Mouse (Mus musculus): ENCODE data around the gene Trpv4.

Gene Trpv4

DNA sequence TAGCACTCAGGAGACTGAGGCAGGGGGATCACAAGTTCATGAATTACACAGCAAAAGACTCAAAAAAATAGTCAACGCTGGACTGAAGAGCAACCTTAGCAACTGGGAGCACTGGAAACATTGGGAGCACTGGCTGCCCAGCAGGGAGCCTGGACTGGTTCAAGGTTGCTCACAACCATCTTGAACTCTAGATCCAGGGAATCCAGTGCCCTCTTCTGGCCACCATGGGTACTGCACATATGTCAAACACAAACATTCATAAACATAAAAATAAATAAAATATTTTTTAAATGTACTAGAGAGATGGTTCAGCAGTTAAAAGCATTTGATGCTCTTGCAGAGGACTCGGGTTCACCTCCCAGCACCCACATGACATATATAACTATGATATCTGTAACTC is 26.9 kb downstream of the Trpv4 start:
- in situ Hi-C loops (cut with MboI; ENCODE audit: unreplicated experiment in 2 of 2): loop anchor here (5.0 kb wide), 2 partner anchors 36 to 276 kb away; no protein-coding TSS in a partner anchor

DNA sequence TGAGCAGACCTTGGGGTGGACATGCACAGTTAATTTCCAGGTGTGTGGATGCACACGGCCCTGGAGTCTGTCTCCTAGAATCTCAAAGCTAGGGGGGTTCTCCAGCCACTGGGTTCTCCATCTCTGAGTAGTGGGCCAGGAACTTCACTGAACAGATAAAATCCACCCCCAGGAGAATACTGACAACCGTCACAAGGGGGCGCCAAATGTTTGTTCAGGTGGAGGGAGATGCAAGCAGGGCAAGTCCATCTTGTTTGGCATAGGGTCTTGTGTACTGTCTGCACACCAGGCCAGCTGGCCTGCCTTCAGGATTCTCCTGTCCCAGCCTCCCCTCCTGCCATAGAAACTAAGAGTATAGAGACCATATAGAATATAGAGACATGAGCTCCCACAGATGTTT is 32.6 kb downstream of the Trpv4 start:
- in situ Hi-C loops (cut with MboI; ENCODE audit: unreplicated experiment in 2 of 2): no loop called here

DNA sequence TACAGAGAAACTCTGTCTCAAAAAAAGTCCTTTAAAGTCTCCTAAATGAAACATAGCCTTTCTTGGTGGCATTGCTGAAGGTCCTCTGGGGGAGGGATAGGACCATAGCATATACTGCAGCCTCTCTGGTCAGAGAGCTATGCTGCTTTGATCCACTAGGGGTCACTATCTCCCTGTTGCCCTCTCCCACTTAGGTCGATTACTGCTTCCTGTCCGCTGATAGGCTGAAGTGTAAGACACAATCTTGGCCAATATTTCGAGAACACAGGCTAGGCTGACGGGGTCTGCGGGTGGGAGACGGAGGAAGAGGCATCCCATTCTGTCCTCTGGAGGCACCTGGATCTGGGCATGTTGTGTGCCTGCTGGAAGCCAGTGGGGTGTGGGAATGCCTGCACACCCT is 37.9 kb downstream of the Trpv4 start:
- in situ Hi-C loops (cut with MboI; ENCODE audit: unreplicated experiment in 2 of 2): no loop called here

DNA sequence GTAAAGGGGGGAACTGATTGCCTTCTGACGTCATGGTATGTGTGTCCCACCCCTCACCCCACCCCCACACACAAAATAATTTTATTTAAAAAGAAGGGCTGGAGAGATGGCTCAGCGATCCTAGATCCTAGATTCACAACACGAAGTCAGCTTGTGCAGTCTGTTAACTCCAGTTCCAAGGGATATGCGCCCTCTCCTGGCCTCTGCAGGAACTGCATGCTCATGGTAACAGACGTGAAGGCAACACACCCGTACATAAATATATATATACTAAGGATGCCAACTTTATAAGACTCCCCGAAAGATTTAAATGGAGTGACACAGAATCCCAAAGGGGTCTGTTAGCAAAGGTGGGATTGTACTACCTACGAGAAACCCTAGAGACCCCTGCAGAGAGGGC is 39.4 kb downstream of the Trpv4 start:
- in situ Hi-C loops (cut with MboI; ENCODE audit: unreplicated experiment in 2 of 2): loop anchor here (5.0 kb wide), 2 partner anchors 157 to 307 kb away; no protein-coding TSS in a partner anchor

DNA sequence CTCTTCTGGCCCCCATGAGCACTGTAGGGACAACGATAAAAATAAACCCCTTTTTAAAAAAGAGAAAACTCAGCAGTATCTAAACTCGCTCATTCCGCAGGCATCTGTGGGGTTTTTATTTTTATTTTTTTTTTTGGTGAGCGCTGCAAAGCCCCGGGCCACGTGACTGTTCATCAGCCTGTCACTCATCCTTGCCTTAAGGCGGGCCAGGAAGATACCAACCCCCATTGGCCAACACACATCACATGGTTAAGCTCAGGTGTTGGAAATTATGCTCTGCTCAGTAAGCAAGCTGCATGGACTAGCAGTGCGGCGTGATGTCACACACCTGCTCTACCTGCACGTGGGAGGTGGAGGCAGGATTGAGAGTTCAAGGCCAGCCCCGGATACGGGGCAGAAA is 40.4 kb downstream of the Trpv4 start:
- in situ Hi-C loops (cut with MboI; ENCODE audit: unreplicated experiment in 2 of 2): loop anchor here (5.0 kb wide), 2 partner anchors 156 to 306 kb away; no protein-coding TSS in a partner anchor

DNA sequence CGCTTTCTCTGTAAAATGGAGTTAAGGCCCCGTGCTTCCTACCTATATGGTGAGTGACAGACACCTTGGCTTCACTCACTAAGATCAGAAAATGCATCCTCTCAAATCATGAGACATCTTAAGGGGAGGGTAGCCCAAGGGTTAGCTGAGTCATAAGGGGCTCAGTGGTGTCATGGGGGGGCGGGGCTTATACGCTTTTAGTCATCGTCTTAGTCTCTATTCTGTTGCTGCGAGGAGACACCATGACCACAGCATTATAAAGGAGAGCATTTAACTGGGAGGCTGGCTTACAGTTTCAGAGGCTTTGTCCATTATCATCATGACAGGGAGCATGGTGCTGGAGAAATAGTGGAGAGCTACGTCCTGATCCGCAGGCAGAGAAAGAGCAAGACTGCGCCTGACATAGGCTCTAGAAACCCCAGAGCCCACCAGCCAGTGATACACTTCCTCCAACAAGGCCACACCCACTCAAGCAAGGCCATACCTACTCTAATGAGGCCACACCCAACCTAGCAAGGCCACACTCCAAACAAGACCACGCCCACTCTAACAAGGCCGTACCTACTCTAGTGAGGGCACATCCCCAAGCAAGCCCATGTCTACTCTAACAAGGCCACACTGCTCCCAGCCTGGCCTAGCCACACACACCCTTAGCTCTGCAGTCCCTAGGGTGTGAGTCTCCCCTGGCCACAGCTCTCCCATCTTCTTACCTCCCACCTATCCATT is 41.7 kb downstream of the Trpv4 start:
- in situ Hi-C loops (cut with MboI; ENCODE audit: unreplicated experiment in 2 of 2): loop anchor here (5.0 kb wide), 2 partner anchors 154 to 304 kb away; no protein-coding TSS in a partner anchor

DNA sequence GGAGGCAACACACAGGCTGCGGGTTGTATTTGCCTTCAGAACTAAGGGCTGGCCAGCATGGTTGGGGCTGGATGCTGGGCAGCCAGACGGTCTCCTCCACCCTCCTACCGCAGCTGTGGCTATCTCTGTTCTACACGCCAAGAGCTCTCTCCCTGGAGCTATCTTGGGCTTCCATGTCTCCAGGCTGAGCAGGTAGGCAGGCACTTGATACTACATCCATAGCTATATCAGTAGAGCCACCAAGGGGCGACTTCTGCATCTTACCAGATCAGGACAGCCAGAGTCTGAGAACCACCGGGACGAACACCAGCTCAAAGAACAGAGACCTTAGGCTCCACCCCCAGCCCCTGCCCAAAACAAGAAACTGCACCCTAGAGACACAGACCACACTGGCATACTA is 43.4 kb downstream of the Trpv4 start:
- in situ Hi-C loops (cut with MboI; ENCODE audit: unreplicated experiment in 2 of 2): loop anchor here (5.0 kb wide), 2 partner anchors 153 to 303 kb away; no protein-coding TSS in a partner anchor

DNA sequence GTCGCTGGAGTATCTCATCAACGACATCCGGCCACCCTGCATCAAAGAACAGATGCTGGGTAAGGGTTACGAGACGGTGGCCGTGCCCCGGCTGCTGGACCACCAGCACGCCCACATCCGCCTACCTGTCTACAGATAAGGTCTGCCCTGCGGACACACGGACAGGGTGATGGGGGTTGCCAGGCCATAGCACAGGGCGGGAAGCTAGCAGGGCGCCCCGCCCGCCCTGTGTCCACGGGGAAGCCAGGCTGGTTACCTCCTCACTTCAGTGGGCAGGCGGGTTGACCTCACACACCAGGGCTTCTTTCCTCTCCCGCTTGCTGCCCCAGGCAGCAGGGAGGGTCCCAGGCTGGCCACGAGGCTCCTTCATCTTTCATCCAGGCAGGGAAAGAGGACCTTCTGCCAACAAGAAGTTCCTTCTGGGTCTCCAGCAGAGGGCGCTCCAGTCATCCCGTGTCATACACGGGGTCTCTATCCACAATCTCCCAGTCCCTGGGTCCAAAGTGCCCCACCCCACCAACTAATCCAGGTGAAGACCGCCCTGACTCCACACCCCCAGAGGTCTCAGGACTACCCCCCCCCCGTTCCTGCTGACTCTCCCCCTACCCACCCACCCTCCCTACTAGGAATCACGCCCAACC is 46.1 kb downstream of the Trpv4 start:
- in situ Hi-C loops (cut with MboI; ENCODE audit: unreplicated experiment in 2 of 2): no loop called here

DNA sequence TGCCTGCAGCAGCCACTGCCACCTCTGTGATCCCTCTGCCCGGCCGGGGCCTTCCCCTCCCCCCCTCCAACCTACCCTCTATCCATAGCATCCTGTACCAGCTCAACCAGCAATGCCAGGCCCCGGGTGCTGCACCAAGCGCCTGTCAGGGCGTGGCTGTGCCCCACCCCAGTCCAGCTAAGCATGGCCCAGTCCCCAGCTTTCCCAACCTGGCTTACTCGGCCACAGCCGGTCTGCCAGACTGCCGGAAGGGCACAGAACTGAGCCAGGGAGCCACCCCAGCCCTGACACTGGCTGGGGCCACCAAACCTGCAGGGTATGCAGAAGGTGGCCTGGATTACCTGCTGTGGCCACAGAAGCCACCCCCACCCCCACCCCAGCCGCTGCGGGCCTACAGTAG is 47.0 kb downstream of the Trpv4 start:
- in situ Hi-C loops (cut with MboI; ENCODE audit: unreplicated experiment in 2 of 2): no loop called here

DNA sequence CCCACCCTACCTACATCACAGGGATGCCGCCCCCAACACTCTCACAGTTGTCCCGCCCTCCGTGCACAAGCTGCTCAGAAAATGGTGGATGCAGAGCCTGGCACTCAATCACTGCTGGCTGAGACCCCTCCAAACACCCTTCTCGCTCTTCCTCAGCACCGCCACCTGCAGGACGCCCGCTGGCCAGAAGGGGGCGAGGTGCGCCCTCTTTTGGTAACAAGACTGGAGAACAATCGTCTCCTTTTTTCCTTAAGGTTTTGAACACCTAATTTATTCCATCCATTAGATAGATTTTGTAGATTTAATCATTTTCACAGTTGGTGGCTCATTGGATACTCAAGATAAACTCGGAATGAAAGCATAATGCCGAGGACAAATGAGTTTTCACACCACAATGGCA is 49.7 kb downstream of the Trpv4 start:
- in situ Hi-C loops (cut with MboI; ENCODE audit: unreplicated experiment in 2 of 2): no loop called here

DNA sequence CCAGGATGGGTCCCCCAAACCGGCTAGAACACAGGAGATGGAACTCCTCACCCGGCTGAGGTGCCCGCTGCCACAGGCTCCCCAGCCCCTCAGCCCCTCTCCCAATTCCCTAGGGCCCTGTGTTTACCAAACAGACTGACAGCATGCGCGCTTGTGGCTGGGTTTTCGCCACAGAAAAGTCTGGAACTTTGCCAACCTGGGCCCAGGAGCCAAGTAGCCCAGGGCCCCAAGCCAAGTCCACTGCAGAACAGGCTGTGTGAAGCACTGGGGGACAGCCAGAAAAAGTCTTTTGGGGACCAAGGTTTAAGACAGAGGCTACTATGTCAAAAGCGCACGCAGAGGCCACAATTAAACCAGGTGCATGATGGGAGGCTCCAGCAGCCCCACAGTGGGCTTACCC is 50.6 kb downstream of the Trpv4 start:
- in situ Hi-C loops (cut with MboI; ENCODE audit: unreplicated experiment in 2 of 2): no loop called here

DNA sequence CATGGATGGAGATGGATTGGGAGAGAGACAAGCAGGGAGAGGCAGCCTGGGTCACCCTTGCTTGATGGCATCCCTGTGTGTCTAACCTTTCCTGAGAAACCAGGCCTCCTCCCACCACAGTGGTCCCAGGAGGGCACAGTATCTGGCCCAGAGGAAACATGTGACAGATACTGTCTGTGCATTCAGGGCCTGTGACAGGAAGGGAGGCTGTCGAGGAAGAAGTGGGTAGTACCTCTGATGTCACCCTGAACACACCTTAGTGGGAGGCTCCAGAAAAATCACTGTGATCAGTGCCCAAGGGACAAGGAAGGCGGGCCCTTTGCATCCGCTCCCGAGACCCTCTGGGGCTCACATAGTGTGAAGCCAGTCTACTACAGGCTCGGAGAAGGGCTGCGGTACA is 52.2 kb downstream of the Trpv4 start:
- in situ Hi-C loops (cut with MboI; ENCODE audit: unreplicated experiment in 2 of 2): no loop called here

DNA sequence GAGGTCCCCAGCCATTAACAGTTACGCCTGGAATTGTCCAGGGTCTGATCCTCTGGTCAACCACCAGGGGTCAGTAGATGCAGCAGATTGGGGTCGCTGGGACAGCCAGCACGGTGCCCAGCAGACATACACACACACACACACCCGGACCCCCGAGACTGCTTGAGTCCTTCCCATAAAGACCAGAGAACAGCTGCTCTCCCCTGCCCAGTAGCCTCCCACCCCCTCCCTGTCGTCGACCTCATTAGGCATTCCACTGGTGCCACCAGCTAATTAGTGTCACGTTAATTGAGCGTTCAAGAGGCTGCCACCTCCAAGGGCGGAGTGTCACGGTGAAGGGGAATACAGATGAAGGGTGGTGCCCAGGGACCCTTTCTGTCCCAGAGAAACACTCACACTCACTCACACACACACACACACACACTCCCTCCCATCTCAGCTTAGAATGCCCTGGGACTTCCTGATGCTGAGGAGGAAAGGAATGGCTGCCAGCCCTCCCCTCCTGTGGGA is 53.4 kb downstream of the Trpv4 start:
- in situ Hi-C loops (cut with MboI; ENCODE audit: unreplicated experiment in 2 of 2): loop anchor here (5.0 kb wide), 1 partner anchor 38 kb away; the partner anchor contains the start of gene Fam222a (in 2 of the 2)

DNA sequence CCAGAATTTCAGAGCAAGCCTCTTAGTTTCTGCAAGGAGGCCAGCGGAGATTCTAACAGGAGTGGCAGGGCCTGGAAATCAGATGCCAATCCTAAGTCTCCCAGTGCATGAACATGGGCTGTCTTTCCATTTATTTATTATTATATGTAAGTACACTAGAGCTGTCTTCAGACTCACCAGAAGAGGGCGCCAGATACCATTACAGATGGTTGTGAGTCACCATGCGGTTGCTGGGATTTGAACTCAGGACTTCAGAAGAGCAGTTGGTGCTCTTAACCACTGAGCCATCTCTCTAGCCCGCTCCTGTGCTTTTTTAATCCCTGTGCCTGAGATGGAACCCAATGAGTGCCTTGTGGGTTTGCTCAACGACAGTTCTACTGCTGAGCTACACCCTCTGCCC is 54.2 kb downstream of the Trpv4 start:
- in situ Hi-C loops (cut with MboI; ENCODE audit: unreplicated experiment in 2 of 2): loop anchor here (5.0 kb wide), 1 partner anchor 37 kb away; the partner anchor contains the start of gene Fam222a (in 2 of the 2)

DNA sequence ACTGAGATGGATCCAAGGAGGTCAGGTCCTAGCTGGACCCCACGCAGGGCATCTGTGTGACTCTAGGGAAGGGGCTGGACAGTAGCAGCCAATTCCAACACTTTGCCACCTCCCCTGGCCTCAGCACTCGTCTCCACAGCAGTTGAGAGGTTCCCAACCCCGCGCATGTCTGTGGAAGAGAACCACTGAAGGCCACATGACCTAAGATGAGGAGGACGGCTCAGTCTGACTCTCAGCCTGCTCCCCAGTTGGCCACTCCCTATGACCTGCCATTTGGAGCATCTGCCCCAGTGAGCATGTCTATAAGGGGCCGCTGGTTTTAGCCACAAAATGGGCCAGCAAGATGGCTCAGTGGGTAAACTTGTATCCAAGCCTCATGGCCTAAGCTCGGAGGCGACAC is 56.2 kb downstream of the Trpv4 start:
- in situ Hi-C loops (cut with MboI; ENCODE audit: unreplicated experiment in 2 of 2): loop anchor here (5.0 kb wide), 1 partner anchor 35 kb away; the partner anchor contains the start of gene Fam222a (in 2 of the 2)

DNA sequence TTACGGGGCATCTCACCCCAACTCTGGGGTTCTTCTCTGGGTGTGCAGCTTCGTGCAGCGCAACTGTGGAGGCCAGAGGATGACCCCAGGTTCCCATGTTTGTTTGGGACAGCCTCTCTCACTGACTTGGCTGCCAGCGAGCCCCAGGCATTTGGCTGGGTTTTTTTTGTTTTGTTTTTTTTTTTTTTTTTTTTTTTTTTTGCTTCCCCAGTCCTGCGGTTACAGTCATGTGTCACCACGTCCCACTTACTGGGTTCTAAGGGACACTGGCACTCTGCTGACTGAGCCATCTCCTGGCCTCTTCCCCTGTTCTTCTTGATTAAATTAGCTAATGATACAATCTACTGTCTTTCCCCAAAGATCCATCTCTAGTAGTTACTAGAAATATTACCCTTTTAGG is 60.6 kb downstream of the Trpv4 start:
- in situ Hi-C loops (cut with MboI; ENCODE audit: unreplicated experiment in 2 of 2): loop anchor here (25.0 kb wide), 3 partner anchors 810 to 1485 kb away; no protein-coding TSS in a partner anchor

DNA sequence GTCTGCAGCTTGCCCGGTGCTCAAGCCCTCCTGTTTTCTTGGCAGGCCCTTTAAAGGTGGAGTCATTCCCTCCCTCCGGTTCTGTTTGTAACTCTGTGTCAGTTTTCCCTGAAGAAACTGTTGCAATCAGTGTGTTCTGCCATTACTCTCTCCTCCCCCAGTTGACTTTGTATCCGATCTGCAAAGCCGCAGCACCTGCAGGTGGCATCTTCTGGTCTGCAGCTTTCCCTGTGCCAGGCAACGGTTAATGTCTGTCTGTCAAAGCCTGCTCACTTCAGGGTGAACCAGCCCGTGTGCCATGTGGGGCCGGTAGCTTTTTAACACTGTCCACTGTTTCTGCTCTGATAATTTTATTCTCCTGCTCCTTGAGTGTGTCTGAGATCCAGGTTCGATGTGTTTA is 61.0 kb downstream of the Trpv4 start:
- in situ Hi-C loops (cut with MboI; ENCODE audit: unreplicated experiment in 2 of 2): loop anchor here (25.0 kb wide), 3 partner anchors 810 to 1485 kb away; no protein-coding TSS in a partner anchor

DNA sequence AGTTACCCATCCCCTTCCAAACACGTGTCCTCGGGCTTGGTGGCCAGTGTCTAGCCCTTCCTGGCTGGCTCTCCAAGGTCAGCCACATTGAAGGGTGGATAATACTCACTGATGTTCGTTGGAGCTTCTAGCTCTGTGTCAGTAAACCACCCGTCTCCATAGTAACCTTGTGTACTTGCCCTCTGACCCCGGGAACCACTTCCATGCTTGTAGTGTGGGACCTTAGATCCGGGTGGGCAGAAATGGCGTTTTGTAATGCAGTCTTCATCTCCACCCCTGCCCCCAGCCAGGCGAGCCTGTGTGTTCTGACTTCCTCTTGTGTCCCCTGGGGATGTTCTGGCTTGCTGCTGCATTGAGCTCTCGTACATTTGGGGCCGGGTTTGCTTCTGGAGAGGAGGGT is 61.6 kb downstream of the Trpv4 start:
- in situ Hi-C loops (cut with MboI; ENCODE audit: unreplicated experiment in 2 of 2): loop anchor here (25.0 kb wide), 3 partner anchors 809 to 1484 kb away; no protein-coding TSS in a partner anchor

DNA sequence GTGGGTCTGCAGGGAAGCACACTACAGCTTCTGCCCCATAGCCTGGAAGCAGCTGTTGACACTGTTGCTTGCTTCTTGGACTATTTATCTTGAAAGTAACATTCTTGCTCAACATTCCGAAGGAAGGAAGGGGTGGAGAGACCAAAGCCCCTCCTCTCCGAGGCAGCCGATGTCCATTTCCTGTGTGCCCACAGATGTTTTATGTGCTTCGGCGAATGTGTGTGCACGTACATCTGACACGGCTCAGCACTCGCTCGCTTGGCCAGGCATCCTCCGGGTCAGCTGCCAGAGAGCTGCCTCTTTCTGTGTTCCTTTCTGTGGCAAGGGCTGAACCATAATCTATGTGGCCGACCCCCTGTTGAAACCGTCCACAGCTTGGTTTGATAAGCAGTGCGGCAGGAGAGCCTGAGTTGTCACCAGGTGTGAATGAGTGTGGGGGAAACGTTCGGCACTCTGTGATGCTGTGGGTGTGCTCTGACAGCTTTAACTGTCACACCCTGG is 63.4 kb downstream of the Trpv4 start:
- in situ Hi-C loops (cut with MboI; ENCODE audit: unreplicated experiment in 2 of 2): loop anchor here (25.0 kb wide), 3 partner anchors 807 to 1482 kb away; no protein-coding TSS in a partner anchor

DNA sequence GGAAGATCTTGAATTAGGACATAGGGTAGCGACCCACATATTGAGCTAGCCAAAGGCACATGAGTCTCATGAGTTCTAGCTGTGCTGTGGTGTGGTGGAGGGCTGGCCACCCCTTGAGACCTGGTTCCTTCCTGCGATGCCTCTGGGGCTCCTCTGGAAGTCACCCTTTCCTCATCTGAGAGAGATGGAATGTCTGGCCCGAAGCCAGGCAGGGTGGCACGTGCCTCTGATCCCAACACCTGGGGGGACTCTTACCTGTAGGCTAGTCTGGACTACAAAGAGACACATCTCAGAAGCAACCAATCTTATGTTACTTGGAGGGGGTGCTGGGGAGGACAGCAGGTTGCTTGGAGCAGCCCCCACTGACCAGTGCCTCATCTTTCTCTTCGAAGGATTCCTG is 64.3 kb downstream of the Trpv4 start:
- in situ Hi-C loops (cut with MboI; ENCODE audit: unreplicated experiment in 2 of 2): loop anchor here (25.0 kb wide), 3 partner anchors 807 to 1482 kb away; no protein-coding TSS in a partner anchor

Measured in v-Abl transformed pro-B cells (cell line).